ENCODE assay signal across 24 mouse cellular contexts in genomic region chr9:40649983-40650382, GRCm38 (mm10). TPM values are rescaled to one million over a fixed set of nuclear protein-coding genes. Genes with fewer than 3 reads are reported as not detected.
"Had no signal": no experiment of that assay in that cellular context is flagged by ENCODE, and none has a peak within 500 bp of the region (broad histone marks: within the 10 kb centered on the region; RNA-seq: fewer than 3 reads in every experiment).

No protein-coding gene starts in this region.

- H3K27me3 ChIP-seq: liver, embryonic 12.5 days; lung, embryonic 15.5 days; midbrain, embryonic 12.5 days; neural tube, embryonic 13.5 days; neural tube, embryonic 15.5 days had no signal

- H3K36me3 ChIP-seq: liver, embryonic 12.5 days; lung, embryonic 15.5 days; midbrain, embryonic 10.5 days; midbrain, embryonic 12.5 days; neural tube, embryonic 13.5 days; neural tube, embryonic 15.5 days had no signal

- H3K27ac ChIP-seq: liver, embryonic 12.5 days; liver, embryonic 14.5 days; lung, embryonic 15.5 days; midbrain, embryonic 10.5 days; midbrain, embryonic 12.5 days; neural tube, embryonic 13.5 days; neural tube, embryonic 15.5 days had no signal

- DNase-seq: midbrain, embryonic 14.5 days; retina, postnatal 1 day; right cerebral cortex, adult 18-20 months; right cerebral cortex, postnatal 25 days; right cerebral cortex, postnatal 4 days; spleen, adult 18-20 months; thymus, adult 18-20 months; thymus, postnatal 14 days; thymus, postnatal 36 days had no signal

- H3K4me3 ChIP-seq: liver, embryonic 12.5 days; lung, embryonic 15.5 days; midbrain, embryonic 10.5 days; midbrain, embryonic 12.5 days; myocyte; neural tube, embryonic 13.5 days; neural tube, embryonic 15.5 days had no signal

- H3K9me3 ChIP-seq: liver, embryonic 12.5 days; lung, embryonic 15.5 days; midbrain, embryonic 10.5 days; midbrain, embryonic 12.5 days; neural tube, embryonic 13.5 days; neural tube, embryonic 15.5 days had no signal

- ATAC-seq: liver, embryonic 12.5 days; midbrain, embryonic 16.5 days had no signal

- H3K4me2 ChIP-seq: liver, embryonic 12.5 days; lung, embryonic 15.5 days; midbrain, embryonic 12.5 days; neural tube, embryonic 13.5 days; neural tube, embryonic 15.5 days had no signal

- H3K9ac ChIP-seq: liver, embryonic 12.5 days; liver, embryonic 14.5 days; lung, embryonic 15.5 days; midbrain, embryonic 12.5 days; neural tube, embryonic 13.5 days; neural tube, embryonic 15.5 days had no signal

- H3K4me1 ChIP-seq: lung, embryonic 15.5 days; midbrain, embryonic 12.5 days; neural tube, embryonic 15.5 days had no signal

RNA-seq across cellular contexts. Expression of gene Gm21915, which starts 20.4 kb away (rescaled TPM):
- polyA plus RNA-seq: liver, embryonic 12.5 days; liver, embryonic 14.5 days; liver, embryonic 16.5 days; lung, embryonic 15.5 days; midbrain, embryonic 10.5 days; midbrain, embryonic 12.5 days; midbrain, embryonic 14.5 days; midbrain, embryonic 16.5 days; myocyte; neural tube, embryonic 11.5 days; neural tube, embryonic 13.5 days; neural tube, embryonic 15.5 days; small intestine, adult 2 months; stomach, embryonic 14.5 days; stomach, embryonic 16.5 days; thymus, postnatal 0 days had no signal
